Mouse (Mus musculus) lung, adult 2 months (tissue): Measurements from ENCODE around the gene Ifitm5.

Source experiments
- CTCF ChIP-seq: fragments of 200-500 bp; IDR thresholded peaks from 2 replicates; pipeline ENCODE4 v1.5.1; 2011; ENCODE audit warnings: mild to moderate bottlenecking, low read length, control low read depth; ENCODE audit not compliant: insufficient read depth
- POLR2A ChIP-seq: fragments of 200-500 bp; IDR thresholded peaks from 2 replicates; pipeline ENCODE4 v1.6.1; 2011; ENCODE audit warnings: low read depth, mild to moderate bottlenecking, control low read depth, low read length, borderline replicate concordance; ENCODE audit errors: extremely low read depth

- TF ChIP-seq CTCF (no peak), POLR2A (no peak)
Observed at GRCm38 (mm10) chr7:140960026-140960425, 9.9 kb upstream of the Ifitm5 start.
